Mouse (Mus musculus): ENCODE measurements at regions not wholly inside any gene's neighbourhood (a gene's known extent, or its start where the extent isn't known, plus 50 kb on each side); places are given as distances from the start of the nearest gene placed in this dataset.

DNA sequence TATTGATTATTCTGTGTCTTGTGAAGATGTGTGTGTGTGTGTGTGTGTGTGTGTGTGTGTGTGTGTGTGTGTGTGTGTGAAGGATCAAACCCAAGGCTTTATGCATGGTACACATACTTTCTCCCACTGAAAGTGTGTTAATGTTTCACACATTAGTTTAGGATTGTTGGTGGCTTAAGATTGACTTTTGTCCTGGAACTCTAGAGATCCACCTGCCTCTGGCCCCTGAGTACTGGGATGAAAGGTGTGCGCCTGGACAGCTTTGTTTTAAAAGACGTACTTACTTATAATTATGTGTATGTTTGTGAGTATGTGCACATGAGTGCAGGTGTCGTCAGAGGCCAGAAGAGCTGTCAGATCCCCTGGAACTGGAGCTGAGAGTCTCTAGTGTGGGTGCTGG lies 59.3 kb upstream of the Pias1 start:
- TF ChIP-seq CTCF (IDR thresholded peaks at IDR 0.05; ENCODE audit: low read depth) (no peak), EP300 (IDR thresholded peaks at IDR 0.05; ENCODE audit: low read depth) (no peak)
